Mouse (Mus musculus) E14TG2a.4 (cell line): ENCODE measurements around the gene Cyth2.

ENCODE experiments used
- H3K27me3 ChIP-seq: 2 replicates; pipeline ENCODE4 v1.6.1; 2014; ENCODE audit warnings: low read length, control low read depth; ENCODE audit not compliant: insufficient read depth
- H3K36me3 ChIP-seq: 2 replicates; pipeline ENCODE4 v1.6.1; 2014; ENCODE audit warnings: low read length, control low read depth; ENCODE audit not compliant: insufficient read depth
- H3K4me1 ChIP-seq: replicated peaks from 2 replicates; pipeline ENCODE4 v1.6.1; 2014; ENCODE audit warnings: low read depth, low read length, control low read depth
- H3K4me3 ChIP-seq: replicated peaks from 2 replicates; pipeline ENCODE4 v1.5.1; 2014; ENCODE audit warnings: mild to moderate bottlenecking, low read length
- H3K9me3 ChIP-seq: 2 replicates; pipeline ENCODE4 v1.6.1; 2014; ENCODE audit warnings: low read length, control low read depth
- CTCF ChIP-seq: conservative IDR thresholded peaks from 2 replicates; pipeline ENCODE4 v1.5.1; 2014; ENCODE audit warnings: low read length
- NANOG ChIP-seq: IDR thresholded peaks from 2 replicates; pipeline ENCODE4 v1.6.1; 2014; ENCODE audit warnings: borderline replicate concordance, low read length, mixed read lengths
- POU5F1 ChIP-seq: IDR thresholded peaks from 2 replicates; pipeline ENCODE4 v1.6.1; 2014; ENCODE audit warnings: low read length, borderline replicate concordance

The Cyth2 gene

DNA sequence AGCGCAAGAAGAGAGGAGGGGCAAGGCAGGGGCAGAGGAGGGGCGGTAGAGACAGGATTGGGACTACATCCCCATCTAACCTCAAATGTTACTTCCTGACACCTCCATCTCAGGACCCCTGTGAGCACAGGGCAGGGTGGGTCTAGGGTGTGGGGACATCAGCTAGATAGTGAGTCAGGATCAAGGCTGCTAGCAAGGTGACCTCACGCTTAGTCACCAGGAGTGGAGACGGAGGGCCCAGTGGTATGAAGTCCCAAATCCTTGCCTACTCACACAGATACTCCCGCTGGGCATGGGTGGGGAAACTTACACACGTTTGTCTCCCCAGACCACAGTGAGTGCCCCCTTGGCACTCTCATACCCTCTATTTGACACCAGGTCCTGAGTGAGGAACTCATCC lies 11.8 kb downstream of the Cyth2 start:
- Histone ChIP-seq H3K4me1 (peaks cover 55% of the 10 kb centered on the region), H3K27me3 (peaks cover 9% of the 10 kb centered on the region)
- TF ChIP-seq NANOG (no peak), POU5F1 (no peak), CTCF (no peak)

DNA sequence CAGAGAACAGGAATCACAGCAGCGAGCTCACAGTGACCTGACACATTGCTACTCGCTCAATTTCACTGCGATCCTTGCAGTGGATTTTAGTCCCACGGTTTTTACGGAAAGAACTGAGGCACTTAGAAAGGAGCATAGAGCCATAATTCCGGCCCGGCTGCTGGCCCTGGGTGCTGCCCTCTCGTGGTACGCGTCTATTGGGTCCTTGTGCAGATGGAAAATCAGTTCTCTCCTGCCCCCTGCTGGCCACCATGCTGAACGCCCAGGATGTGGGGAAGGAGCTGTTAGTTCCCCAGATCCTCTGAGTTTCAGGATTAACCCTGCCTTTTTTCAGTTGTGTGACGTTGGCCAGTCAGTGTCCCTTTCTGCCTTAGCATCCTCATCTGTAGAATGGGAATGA lies 13.0 kb downstream of the Cyth2 start:
- Histone ChIP-seq H3K4me1 (peaks cover 52% of the 10 kb centered on the region), H3K9me3 (no peaks in the 10 kb centered on the region), H3K27me3 (peaks cover 14% of the 10 kb centered on the region), H3K36me3 (peaks cover 18% of the 10 kb centered on the region), H3K4me3 (peak overlapping the region; percentile 66)
- no peak for TF ChIP-seq POU5F1
- TF ChIP-seq NANOG: no peak
- TF ChIP-seq CTCF: peak; percentile 99

More for the DNA sequence above, 11.8 kb downstream of the Cyth2 start:
- Histone ChIP-seq H3K9me3 (no peaks in the 10 kb centered on the region), H3K36me3 (peaks cover 30% of the 10 kb centered on the region), H3K4me3 (no peak overlapping the region)

DNA sequence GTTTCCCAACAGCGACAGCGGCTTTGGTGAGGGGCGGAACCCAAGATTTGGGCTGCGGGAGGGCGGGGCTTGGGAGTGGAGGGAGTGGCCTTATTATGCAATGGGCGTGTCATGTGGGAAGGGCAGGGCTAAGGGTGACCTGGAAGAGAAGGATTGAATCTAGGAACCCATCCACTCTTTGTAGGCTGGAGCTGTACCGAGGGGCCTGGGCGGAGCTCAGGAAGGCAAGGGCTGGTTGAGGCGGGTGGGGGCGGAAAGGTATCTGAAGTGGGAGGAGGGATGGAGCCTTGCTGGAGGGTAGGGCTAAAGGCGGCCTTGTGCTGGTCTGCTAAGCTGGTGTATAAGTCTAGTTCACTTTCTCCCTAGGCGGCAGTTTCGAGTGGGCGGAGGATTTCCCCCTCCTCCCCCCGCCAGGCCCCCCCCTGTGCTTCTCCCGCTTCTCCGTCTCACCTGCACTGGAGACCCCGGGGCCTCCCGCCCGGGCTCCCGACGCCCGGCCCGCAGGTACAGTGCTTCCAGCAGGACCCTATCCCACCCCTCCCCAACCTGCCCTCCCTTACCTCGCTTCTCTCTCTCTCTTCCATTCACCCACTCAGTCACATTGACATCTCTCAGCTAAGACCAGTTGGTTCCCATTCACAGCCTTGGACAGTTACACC lies 13.7 kb downstream of the Cyth2 start:
- Histone ChIP-seq H3K36me3 (peaks cover 12% of the 10 kb centered on the region), H3K4me1 (peaks cover 45% of the 10 kb centered on the region), H3K27me3 (peaks cover 14% of the 10 kb centered on the region), H3K9me3 (no peaks in the 10 kb centered on the region), H3K4me3 (peak overlapping the region; percentile 66)
- TF ChIP-seq CTCF (no peak), NANOG (no peak), POU5F1 (no peak)

DNA sequence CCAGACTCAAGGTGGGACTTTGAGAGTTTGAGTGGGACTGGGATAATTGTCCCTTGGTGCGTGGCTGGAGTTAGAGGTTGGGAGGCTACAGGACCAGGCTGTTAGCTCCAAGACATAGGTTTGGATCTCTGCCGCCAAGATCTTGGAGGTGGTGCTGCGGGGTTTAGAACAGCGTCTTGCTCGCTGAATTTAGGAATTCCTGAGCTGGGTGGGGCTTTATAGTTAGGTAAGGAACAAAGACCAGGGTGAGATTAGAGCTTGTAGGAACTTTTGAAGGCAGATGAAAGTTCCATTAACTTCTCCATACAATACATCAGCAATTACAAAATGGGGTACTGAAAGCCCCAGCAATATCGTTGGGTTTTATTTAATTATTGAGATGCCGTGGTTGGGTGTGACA lies 14.4 kb downstream of the Cyth2 start:
- Histone ChIP-seq H3K27me3 (peaks cover 14% of the 10 kb centered on the region), H3K4me3 (peak overlapping the region; percentile 66), H3K36me3 (peaks cover 10% of the 10 kb centered on the region), H3K9me3 (no peaks in the 10 kb centered on the region), H3K4me1 (peaks cover 48% of the 10 kb centered on the region)
- TF ChIP-seq CTCF (no peak), NANOG (no peak), POU5F1 (no peak)

DNA sequence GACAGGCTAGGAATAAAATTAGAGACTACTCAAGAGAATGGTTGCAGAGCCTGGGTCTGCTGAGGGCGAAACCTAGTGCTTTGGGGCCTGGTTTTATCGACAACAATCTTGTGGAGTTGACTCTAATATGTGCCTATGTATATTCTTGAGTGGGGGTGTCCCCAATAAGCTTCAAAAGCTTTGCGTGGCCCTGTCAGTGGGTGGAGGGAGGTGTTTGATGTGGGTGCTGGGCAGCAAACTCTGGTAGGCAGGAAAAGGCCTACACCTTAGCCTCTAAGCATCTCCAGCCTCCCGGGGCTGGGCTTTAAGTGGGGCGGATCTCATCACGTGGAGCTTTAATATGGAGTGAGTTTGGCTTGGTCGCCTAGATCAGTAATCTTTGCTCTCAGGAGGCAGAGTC lies 15.4 kb downstream of the Cyth2 start:
- Histone ChIP-seq H3K27me3 (peaks cover 24% of the 10 kb centered on the region), H3K4me3 (0 out of 2 replicates have a peak overlapping the region, but pooled peaks have one; percentile 20), H3K4me1 (peaks cover 56% of the 10 kb centered on the region), H3K36me3 (peaks cover 10% of the 10 kb centered on the region), H3K9me3 (no peaks in the 10 kb centered on the region)
- TF ChIP-seq NANOG (no peak), POU5F1 (no peak), CTCF (no peak)

DNA sequence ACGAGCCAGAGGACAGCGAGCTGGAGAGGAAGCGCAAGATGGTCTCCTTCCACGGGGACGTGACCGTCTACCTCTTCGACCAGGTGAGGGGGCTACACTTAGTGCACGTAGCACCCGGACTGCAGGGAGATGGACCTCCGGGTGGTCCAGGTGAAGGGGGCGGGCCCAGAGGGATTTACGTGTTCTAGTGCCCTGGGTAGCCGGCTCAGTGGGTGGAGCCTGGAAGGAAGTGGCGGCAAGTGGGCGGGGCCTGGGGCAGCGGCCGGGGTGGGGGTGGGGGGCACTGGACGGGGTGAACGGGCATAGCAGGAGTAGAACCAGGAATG lies 15.9 kb downstream of the Cyth2 start:
- Histone ChIP-seq H3K27me3 (peaks cover 28% of the 10 kb centered on the region), H3K4me1 (peaks cover 60% of the 10 kb centered on the region), H3K36me3 (peaks cover 8% of the 10 kb centered on the region), H3K4me3 (peak overlapping the region; percentile 78), H3K9me3 (no peaks in the 10 kb centered on the region)
- TF ChIP-seq NANOG: no peak
- TF ChIP-seq POU5F1: no peak
- TF ChIP-seq CTCF: no peak

DNA sequence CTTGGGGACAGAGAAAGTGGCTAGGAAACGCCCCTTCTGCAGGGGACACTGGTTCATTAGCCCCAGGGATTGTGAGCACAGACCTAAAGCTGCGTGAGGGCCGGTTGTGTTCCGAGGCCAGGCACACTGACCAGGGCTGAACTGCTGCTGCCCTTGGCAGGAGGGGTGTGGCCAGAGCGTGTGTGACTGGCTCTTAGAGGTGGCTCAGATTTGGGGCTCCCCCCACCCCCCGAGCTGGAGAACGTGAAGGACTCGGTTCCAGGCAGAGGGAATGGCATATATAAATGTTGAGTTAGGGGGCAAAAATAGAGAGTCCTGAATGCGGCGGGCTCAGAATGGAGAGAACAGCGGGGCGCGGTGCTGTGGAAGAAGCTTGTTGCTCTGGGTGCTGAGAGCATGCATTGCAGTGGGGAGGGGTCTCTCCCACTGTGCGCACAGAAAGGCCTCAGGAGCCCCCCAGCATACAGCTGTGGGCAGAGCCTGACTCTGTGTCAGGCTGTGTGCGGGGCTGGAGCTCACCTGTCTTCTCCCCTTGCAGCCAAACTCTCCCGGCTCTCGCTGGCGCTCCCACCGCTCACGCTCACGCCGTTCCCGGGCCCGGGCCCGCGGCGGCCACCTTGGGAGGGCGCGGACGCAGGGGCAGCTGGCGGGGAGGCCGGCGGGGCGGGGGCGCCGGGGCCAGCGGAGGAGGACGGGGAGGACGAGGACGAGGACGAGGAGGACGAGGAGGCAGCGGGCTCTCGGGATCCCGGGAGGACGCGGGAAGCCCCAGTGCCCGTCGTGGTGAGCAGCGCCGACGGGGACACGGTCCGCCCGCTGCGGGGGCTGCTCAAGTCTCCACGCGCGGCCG lies 16.5 kb downstream of the Cyth2 start:
- no peaks in the 10 kb centered on the region for H3K9me3 ChIP-seq
- peaks cover 4% of the 10 kb centered on the region for H3K36me3 ChIP-seq
- peaks cover 32% of the 10 kb centered on the region for H3K27me3 ChIP-seq
- TF ChIP-seq NANOG (no peak), CTCF (no peak), POU5F1 (no peak)
- H3K4me1 ChIP-seq: peaks cover 66% of the 10 kb centered on the region
- H3K4me3 ChIP-seq: peak overlapping the region; percentile 78

DNA sequence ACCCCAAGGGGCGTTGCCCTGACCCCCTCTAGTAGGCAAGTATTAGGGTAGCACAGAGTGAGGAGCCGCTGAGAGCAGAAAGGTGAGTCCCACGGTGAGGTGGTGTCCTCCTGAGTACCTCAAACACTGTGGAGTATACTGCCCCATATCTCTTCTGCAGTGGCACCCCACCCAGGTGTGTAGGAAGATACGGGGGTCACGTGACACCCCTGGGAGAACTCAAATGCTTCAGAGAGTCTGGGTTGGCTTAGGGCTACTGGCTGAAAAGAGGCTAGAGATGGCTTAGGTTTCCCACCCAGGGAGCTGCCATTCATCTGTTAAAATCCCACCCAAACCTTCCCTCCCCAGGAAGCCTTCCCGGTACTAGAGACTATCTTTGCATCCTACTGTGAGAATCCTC lies 17.4 kb downstream of the Cyth2 start:
- peaks cover 69% of the 10 kb centered on the region for H3K4me1 ChIP-seq
- H3K9me3 ChIP-seq: no peaks in the 10 kb centered on the region
- TF ChIP-seq NANOG: no peak
- no peak for TF ChIP-seq CTCF
- TF ChIP-seq POU5F1: no peak
- peak overlapping the region; percentile 78; the same call in 1 of the 2 replicates for H3K4me3 ChIP-seq
- H3K36me3 ChIP-seq: no peaks in the 10 kb centered on the region
- peaks cover 34% of the 10 kb centered on the region for H3K27me3 ChIP-seq

DNA sequence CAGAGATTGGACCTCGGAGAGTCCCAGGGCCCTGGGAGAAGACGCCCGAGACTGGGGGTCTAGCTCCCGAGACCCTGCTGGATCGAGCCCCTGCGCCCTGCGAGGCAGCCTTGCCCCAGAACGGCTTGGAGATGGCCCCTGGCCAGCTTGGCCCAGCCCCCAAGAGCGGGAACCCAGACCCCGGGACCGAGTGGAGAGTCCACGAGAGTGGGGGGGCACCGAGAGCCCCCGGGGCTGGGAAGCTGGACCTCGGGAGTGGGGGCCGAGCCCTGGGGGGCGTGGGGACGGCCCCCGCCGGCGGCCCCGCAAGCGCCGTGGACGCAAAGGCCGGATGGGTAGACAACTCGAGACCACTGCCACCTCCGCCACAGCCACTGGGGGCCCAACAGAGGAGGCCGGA lies 19.4 kb downstream of the Cyth2 start:
- Histone ChIP-seq H3K9me3 (peaks cover 3% of the 10 kb centered on the region; the same call in 1 of the 2 replicates), H3K27me3 (peaks cover 34% of the 10 kb centered on the region), H3K4me3 (peak overlapping the region; percentile 71), H3K4me1 (peaks cover 69% of the 10 kb centered on the region), H3K36me3 (peaks cover 12% of the 10 kb centered on the region)
- TF ChIP-seq NANOG (no peak), CTCF (no peak), POU5F1 (no peak)
